Mouse (Mus musculus) intestine, embryonic 15.5 days (tissue): ENCODE measurements around the gene Igfbp5. TPM values are rescaled to one million over a fixed set of nuclear protein-coding genes. Genes with fewer than 3 reads are reported as not detected.

Source experiments
- ATAC-seq: fragments of 200-750 bp; cut with Nextera tagmentation; 2 replicates; pipeline ENCODE4 v1.8.0; 2017; ENCODE audit warnings: moderate TSS enrichment, moderate library complexity
- H3K27ac ChIP-seq: fragments of 300-500 bp; sonication (generic); 2 replicates; pipeline ENCODE4 v1.5.1; 2015; ENCODE audit warnings: mild to moderate bottlenecking, inconsistent platforms
- H3K27me3 ChIP-seq: fragments of 300-500 bp; sonication (generic); replicated peaks from 2 replicates; pipeline ENCODE4 v1.6.1; 2015; ENCODE audit warnings: inconsistent platforms
- H3K36me3 ChIP-seq: fragments of 300-500 bp; sonication (generic); 2 replicates; pipeline ENCODE4 v1.6.1; 2015; ENCODE audit warnings: inconsistent platforms
- H3K4me1 ChIP-seq: fragments of 300-500 bp; sonication (generic); replicated peaks from 2 replicates; pipeline ENCODE4 v1.6.1; 2015; ENCODE audit warnings: inconsistent platforms
- H3K4me2 ChIP-seq: fragments of 300-500 bp; sonication (generic); replicated peaks from 2 replicates; pipeline ENCODE4 v1.6.1; 2015; ENCODE audit warnings: mild to moderate bottlenecking, inconsistent platforms
- H3K4me3 ChIP-seq: fragments of 300-500 bp; sonication (generic); replicated peaks from 2 replicates; pipeline ENCODE4 v1.5.1; 2015; ENCODE audit warnings: inconsistent platforms
- H3K9ac ChIP-seq: fragments of 300-500 bp; sonication (generic); 2 replicates; pipeline ENCODE4 v1.6.1; 2015; ENCODE audit warnings: inconsistent platforms
- H3K9me3 ChIP-seq: fragments of 300-500 bp; sonication (generic); 2 replicates; pipeline ENCODE4 v1.6.1; 2016; ENCODE audit warnings: inconsistent platforms
- WGBS: fragments of 180-500 bp; shearing (Covaris S2); methylation state at CpG from one replicate; pipeline ENCODE4 v1.1.7; 2015; 5-methylcytosine and 5-hydroxymethylcytosine counted together
- polyA plus RNA-seq: library from polyadenylated mRNA; unstranded; fragments of >200 nt; fragmentation: Nextera tagmentation; extraction: Ambion mirVana; gene quantifications from 2 replicates; pipeline ENCODE4 v1.2.1, GENCODE M21; 2015

The Igfbp5 gene
- polyA plus RNA-seq, 1 experiment from 2014 or later: 50.7 TPM

DNA sequence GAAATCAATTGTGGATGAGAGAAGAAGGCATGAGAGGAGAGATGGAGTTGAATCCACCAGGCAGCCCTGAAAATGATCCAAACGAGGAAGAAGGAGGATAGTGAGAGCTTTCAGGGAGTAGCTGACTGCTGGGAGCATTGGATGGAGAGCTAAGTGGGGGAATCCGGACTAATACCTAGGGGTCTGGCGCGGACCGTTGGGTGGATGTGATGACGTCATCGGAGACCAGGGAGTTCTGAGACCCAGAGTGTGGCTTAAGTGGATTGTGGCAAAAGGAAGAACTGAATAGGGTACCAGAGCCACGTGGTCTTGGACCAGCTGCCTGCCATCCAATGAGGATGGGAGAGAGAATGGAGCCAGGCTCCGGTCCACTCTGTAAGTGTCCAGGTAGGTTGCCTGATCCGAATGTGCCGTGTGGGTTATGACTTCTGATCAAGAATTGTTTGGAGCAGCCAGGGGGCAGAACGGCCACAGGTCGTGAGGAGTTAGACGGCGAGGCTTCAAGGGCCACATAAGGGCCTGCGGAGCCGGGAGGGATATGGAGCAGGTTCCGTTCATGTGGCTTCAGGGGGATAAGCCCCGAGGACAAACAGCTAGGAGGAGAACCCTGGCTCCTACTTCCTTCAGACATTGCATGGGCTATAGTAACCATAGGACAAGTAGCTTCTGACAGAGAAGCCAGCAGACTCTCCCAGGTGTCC, 18.3 kb downstream of the Igfbp5 start:
- no peaks in the 10 kb centered on the region for H3K4me1 ChIP-seq
- H3K27me3 ChIP-seq: no peaks in the 10 kb centered on the region
- ATAC-seq: no peak
- peaks cover 3% of the 10 kb centered on the region; the same call in 1 of the 2 replicates for H3K36me3 ChIP-seq
- H3K27ac ChIP-seq: no peak overlapping the region
- no peak overlapping the region for H3K9ac ChIP-seq
- H3K9me3 ChIP-seq: no peaks in the 10 kb centered on the region
- H3K4me3 ChIP-seq: no peak overlapping the region
- 84% methylated on average over 19 of the region's 19 CpGs for WGBS
- no peak overlapping the region for H3K4me2 ChIP-seq

DNA sequence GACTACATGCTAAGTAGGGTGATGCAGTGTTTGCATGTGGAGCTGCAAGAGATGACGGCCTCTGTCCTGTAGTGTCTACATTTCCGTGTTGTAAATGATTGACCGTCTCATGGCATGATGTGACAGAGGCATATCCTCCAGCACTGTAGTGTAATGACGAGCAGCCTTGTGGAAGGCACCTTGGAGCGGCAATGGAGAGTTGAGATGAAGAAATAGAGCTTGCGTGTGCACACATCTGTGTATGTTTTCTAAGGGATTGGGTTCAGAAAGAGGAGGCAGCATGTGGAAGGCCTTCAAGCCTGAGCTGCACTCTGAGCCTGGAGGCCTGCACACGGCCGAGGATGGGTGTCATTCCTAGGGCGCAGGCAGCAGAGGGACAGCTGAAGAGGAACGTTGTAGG, 19.0 kb downstream of the Igfbp5 start:
- ATAC-seq: no peak
- WGBS: 84% methylated on average over 10 of the region's 10 CpGs

DNA sequence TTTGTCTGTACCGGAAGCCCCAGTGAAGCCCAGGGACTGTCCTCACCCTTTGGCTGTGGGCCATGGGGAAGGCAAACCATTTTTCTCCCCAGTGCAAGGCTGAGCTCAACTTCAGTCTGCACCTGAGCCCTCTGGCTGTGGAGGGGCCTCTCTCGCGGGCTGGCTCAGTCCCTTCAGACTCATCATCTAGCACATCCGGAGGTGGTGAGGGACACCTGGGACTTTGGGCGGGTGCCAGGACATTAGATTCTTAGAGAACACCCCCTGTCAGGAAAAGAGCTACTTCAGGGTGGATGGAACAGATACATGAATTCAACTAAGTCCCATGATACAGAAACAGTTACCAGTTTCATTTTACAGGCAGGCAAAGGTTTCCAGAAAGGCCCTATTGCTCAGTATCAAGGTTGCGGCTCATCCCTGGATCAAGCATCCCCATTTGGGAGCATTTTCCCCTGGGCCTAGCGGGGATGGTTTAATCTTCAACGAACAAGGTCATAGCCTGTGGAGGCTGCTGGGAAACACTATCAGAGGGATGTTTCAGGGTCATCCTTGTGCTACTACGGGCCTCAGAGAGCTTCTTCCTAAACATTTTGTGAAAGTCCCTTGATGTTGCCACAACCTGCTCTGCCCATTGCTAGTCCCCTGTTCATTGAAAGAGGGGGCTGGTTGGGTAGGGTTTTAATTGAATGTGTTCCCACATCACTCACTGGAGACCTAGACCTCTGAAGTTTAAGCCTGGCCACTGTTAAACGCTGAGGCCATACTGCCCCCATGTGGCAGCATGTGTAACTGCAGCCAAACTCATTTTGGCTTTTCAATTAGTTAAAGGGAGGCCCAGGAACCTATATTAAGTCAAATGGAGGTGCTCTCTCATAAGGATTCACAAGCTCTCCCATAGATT, 20.1 kb downstream of the Igfbp5 start:
- no peaks in the 10 kb centered on the region for H3K27me3 ChIP-seq
- no peak overlapping the region for H3K4me2 ChIP-seq
- H3K4me1 ChIP-seq: no peaks in the 10 kb centered on the region
- no peaks in the 10 kb centered on the region for H3K9me3 ChIP-seq
- peak; percentile 34; the same call in 1 of the 2 replicates for ATAC-seq
- no peak overlapping the region for H3K9ac ChIP-seq
- H3K4me3 ChIP-seq: no peak overlapping the region
- H3K36me3 ChIP-seq: no peaks in the 10 kb centered on the region
- 51% methylated on average over 10 of the region's 10 CpGs for WGBS
- H3K27ac ChIP-seq: no peak overlapping the region

More for the DNA sequence above, 19.0 kb downstream of the Igfbp5 start:
- Histone ChIP-seq H3K9ac (no peak overlapping the region), H3K4me2 (no peak overlapping the region), H3K4me3 (no peak overlapping the region), H3K4me1 (no peaks in the 10 kb centered on the region), H3K27ac (no peak overlapping the region), H3K36me3 (peaks cover 3% of the 10 kb centered on the region; the same call in 1 of the 2 replicates), H3K27me3 (no peaks in the 10 kb centered on the region), H3K9me3 (no peaks in the 10 kb centered on the region)

DNA sequence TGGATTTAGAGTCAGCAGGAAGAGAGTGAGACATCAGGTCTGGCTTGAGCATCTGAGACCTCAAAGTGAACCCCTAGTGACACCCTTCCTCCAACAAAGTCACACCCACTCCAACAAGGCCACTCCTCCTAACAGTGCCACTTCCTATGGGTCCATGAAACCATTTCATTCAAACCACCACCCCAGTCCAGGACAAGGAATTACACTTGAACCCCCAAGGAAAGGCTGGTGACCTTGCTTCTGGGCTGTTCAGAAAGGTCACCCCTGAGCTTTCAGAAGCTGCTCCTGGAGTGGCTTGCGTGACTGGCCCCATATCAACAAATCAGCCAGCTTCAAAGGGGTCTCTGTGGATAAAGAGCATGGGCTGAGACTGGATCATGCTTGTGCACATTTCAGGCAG, 20.9 kb downstream of the Igfbp5 start:
- Histone ChIP-seq H3K4me3 (no peak overlapping the region), H3K36me3 (no peaks in the 10 kb centered on the region), H3K9ac (no peak overlapping the region), H3K27me3 (no peaks in the 10 kb centered on the region), H3K4me2 (no peak overlapping the region), H3K4me1 (no peaks in the 10 kb centered on the region), H3K27ac (no peak overlapping the region), H3K9me3 (no peaks in the 10 kb centered on the region)
- ATAC-seq: no peak
- WGBS: 84% methylated on average over 1 of the region's 1 CpGs

DNA sequence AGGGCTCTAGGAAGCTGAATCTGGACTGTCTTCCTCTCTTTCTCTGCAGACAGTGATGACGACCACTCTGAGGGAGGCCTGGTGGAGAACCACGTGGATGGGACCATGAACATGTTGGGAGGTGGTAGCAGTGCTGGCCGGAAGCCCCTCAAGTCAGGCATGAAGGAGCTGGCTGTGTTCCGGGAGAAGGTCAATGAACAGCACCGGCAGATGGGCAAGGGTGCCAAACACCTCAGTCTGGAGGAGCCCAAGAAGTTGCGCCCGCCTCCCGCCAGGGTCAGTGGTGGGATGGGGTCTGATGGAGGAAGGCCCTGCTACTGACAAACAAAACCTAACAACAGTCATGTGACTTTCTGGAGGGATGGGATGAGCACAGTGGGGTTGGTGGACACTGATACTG, 25.6 kb downstream of the Igfbp5 start:
- Histone ChIP-seq H3K36me3 (no peaks in the 10 kb centered on the region), H3K4me1 (no peaks in the 10 kb centered on the region), H3K4me2 (no peak overlapping the region), H3K9me3 (no peaks in the 10 kb centered on the region), H3K4me3 (no peak overlapping the region), H3K27me3 (no peaks in the 10 kb centered on the region), H3K27ac (no peak overlapping the region), H3K9ac (no peak overlapping the region)
- no peak for ATAC-seq
- WGBS: 85% methylated on average over 8 of the region's 8 CpGs

DNA sequence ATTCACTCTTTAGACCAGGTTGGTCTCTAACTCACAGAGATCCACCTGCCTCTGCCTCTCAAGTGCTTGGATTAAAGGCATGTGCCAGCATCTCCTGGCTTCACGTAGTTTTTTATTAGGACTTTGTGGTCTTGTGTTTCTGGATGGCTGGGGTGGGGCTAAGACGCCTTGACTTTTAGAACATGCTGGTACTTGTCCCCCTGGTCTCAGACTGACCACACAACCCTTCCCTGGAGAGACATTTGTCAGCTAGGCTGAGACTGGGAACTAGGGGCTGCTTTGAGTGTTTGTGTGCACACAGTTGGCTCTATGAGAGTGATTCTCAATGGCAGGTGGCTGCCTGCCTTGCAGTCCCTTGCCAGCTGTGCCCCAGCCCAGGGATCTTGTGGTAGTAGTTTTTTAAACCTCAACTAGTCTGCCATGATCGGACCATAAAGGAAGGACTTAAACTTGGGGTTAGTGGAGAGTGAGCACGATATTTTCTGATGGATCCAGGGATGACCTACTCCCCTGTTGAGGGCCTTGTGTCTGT, 26.8 kb downstream of the Igfbp5 start:
- Histone ChIP-seq H3K4me1 (no peaks in the 10 kb centered on the region), H3K9me3 (no peaks in the 10 kb centered on the region), H3K4me2 (no peak overlapping the region), H3K27ac (no peak overlapping the region), H3K9ac (no peak overlapping the region), H3K4me3 (no peak overlapping the region), H3K36me3 (no peaks in the 10 kb centered on the region), H3K27me3 (no peaks in the 10 kb centered on the region)
- ATAC-seq: no peak
- WGBS: 84% methylated on average over 4 of the region's 4 CpGs

DNA sequence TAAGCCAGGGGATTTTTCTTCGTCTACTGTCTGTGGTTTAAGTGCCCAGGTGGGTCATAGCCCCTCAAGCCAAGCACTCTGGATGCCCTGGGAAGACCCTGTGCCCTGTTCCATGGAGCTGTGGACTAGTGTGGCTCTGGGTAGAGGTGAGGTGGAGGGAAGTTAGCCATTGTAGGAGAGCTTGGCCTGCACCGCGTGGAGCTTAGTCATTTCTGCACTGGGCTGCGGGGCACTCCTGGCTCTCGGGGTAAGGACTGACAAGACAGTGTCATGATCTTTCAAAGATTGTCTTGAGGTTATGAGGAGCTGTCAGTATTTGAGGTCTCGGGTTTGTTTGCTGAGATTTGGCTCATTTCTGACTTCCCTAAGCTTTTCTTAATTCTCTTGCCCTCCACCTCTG, 30.0 kb downstream of the Igfbp5 start:
- Histone ChIP-seq H3K4me2 (no peak overlapping the region), H3K27ac (no peak overlapping the region), H3K9ac (no peak overlapping the region), H3K36me3 (no peaks in the 10 kb centered on the region), H3K4me3 (no peak overlapping the region), H3K9me3 (no peaks in the 10 kb centered on the region), H3K4me1 (no peaks in the 10 kb centered on the region), H3K27me3 (no peaks in the 10 kb centered on the region)
- 89% methylated on average over 6 of the region's 6 CpGs for WGBS
- no peak for ATAC-seq

DNA sequence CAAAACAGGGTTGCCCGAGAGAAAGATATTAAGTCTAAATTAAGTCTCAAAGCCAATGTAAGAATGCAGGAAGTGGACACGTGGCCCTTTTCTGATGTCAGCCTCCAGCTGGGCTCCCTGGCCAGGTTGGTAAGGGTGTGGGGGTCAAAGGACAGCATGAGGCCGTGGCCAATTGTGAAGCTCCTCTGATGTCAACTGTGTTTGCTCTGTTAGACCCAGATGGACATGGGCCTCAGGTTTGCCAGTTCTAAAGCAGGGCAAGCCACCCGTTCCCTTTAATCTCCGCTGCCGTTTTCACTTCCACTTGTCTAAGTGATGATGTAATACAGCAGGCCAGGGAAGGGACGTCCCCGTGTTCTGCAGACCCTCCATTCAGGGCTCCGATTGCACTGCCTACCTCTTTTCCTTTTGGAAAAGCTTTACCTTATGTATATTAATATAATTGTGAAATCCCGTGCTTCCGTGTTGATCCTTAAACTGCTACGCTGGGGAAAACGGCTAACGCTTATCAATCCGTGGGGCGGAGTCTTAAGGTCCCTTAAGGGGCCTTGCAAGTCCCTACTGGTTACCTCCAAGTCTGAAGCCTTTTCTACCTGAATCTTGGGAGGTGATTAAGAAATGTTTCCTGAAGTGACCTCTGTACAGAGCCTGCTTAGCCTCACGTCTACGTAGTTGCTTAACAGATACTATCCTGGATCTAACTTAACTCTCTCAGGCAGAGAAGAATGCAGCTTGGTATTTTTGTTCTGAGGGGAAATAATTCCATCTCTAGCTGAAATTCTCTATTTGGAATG, 31.8 kb downstream of the Igfbp5 start:
- no peaks in the 10 kb centered on the region for H3K9me3 ChIP-seq
- no peak overlapping the region for H3K4me3 ChIP-seq
- no peaks in the 10 kb centered on the region for H3K4me1 ChIP-seq
- no peaks in the 10 kb centered on the region for H3K36me3 ChIP-seq
- H3K27me3 ChIP-seq: no peaks in the 10 kb centered on the region
- WGBS: 74% methylated on average over 18 of the region's 18 CpGs
- H3K9ac ChIP-seq: no peak overlapping the region
- H3K4me2 ChIP-seq: no peak overlapping the region
- H3K27ac ChIP-seq: no peak overlapping the region
- peak; percentile 47; the same call in 1 of the 2 replicates for ATAC-seq

DNA sequence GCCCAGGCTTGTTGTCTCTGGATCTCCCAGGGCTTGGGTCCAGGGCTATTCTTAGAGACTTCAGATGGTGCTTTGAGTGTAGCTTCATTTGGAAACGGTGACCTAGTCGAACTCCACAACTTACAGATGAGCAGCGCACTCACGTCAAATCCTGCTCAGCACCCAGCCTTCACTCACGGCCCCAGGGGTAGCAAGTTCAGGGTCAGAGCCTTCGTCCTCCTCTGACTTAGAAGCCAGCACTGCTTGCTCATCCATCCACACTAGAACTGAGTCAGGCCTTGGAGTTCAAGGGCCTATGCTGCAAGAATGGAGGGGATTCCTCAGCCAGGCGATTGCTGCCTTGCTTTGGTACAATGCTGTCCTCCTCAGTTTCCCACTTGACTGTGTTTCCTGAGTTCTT, 34.9 kb downstream of the Igfbp5 start:
- no peak overlapping the region for H3K27ac ChIP-seq

DNA sequence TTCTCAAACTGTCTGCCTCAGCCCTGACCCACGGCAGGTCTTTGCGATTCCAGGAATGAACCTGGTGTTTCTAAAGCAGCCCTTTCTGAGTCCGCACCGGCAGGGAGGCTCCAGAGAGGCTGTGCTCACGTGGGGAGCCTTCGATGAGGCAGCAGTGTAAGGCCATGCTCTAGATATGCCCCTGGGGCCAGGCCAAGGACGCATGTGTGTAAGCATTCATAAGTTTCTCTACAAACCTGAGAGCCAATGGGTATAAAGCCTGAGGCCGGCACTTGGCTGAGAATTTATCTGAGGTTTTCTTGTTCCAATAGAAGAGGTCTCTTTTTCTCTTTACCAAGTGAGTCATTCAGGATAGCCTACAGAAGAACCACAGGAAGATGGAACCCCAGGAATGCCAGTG, 35.3 kb downstream of the Igfbp5 start:
- WGBS: 72% methylated on average over 8 of the region's 8 CpGs
- Histone ChIP-seq H3K4me2 (no peak overlapping the region), H3K27ac (no peak overlapping the region), H3K4me3 (no peak overlapping the region), H3K4me1 (no peaks in the 10 kb centered on the region), H3K27me3 (no peaks in the 10 kb centered on the region), H3K36me3 (no peaks in the 10 kb centered on the region), H3K9me3 (no peaks in the 10 kb centered on the region), H3K9ac (no peak overlapping the region)
- no peak for ATAC-seq

More for the DNA sequence above, 34.9 kb downstream of the Igfbp5 start:
- no peak for ATAC-seq
- Histone ChIP-seq H3K9me3 (no peaks in the 10 kb centered on the region), H3K9ac (no peak overlapping the region), H3K4me2 (no peak overlapping the region), H3K36me3 (no peaks in the 10 kb centered on the region), H3K4me3 (no peak overlapping the region), H3K4me1 (no peaks in the 10 kb centered on the region), H3K27me3 (no peaks in the 10 kb centered on the region)
- 86% methylated on average over 7 of the region's 7 CpGs for WGBS

DNA sequence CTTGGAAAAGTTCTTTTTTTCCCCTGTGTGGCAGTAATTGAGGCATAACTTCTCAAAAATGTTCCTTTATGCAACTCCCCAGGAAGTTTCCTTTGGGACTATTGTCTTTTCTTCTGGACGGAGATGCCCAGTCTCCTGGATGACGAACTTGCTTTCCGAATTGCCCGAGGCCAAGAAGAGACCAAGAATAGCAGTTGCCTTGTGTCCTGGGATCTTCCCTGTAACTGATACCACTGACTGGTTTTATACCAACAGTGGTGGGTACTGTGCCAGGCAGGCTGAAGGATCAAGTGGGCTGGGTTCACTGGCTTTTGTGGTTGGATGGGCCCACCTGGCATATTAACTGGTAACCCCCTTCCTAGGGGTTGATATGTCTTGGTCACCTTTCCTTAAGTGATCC, 41.1 kb downstream of the Igfbp5 start:
- ATAC-seq: no peak
- 0 out of 2 replicates have a peak, but pooled peaks cover 3% of the 10 kb centered on the region for H3K4me1 ChIP-seq
- H3K27me3 ChIP-seq: no peaks in the 10 kb centered on the region
- no peaks in the 10 kb centered on the region for H3K9me3 ChIP-seq
- H3K27ac ChIP-seq: no peak overlapping the region
- no peak overlapping the region for H3K9ac ChIP-seq
- H3K4me3 ChIP-seq: no peak overlapping the region
- no peak overlapping the region for H3K4me2 ChIP-seq
- H3K36me3 ChIP-seq: no peaks in the 10 kb centered on the region
- WGBS: 88% methylated on average over 4 of the region's 4 CpGs

DNA sequence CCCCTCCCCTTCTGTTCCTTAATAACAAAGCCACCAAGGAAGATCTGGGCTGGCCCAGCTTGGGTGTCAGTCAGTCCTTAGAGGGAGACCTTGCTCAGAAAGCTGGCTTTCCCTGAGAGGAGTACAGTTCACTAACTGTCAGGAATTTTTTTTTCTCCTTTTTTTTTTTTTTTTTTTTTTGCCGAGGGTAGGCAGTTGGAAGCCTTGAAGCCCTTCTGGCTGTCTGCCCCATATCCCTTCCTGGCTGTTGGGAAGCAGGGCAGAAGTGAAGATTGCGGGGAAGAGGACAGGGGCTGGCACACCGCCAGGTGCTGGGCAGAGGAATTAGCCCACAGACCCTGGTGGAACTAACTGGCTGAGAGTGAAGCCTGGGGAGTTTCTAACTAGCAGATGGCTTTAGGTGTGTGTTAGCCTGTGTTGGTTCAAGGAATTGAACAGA, 42.0 kb downstream of the Igfbp5 start:
- H3K9ac ChIP-seq: no peak overlapping the region
- no peak overlapping the region for H3K27ac ChIP-seq
- no peak overlapping the region for H3K4me2 ChIP-seq
- H3K9me3 ChIP-seq: no peaks in the 10 kb centered on the region
- 51% methylated on average over 3 of the region's 3 CpGs for WGBS
- H3K27me3 ChIP-seq: no peaks in the 10 kb centered on the region
- ATAC-seq: no peak
- no peaks in the 10 kb centered on the region for H3K36me3 ChIP-seq
- no peak overlapping the region for H3K4me3 ChIP-seq
- 0 out of 2 replicates have a peak, but pooled peaks cover 3% of the 10 kb centered on the region for H3K4me1 ChIP-seq
